31 mouse cellular contexts compared by ENCODE assay signal in the genomic region with DNA sequence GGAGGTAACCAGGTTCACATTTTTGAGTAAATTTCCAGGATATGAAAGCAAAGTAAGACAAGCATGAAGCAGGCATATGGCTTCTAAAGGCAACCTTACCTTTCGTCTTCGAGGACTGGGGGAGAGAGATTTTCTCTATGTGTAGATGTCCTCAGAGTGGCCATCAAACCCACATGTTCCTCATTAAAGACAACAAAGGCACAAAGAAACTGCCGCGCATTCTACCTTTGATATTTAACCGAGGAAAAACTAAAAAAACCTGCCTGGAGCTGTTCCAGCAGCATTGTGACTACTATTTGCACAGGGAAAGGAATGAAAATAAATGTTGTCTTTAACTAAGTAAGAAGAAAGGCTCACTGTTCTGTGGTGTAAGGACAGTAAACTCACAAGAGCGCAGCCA.
A peak's percentile ranks its signal among the peaks of the same experiment; 100 is the strongest.
DNase-seq lines count a peak whose midpoint lies in the region; ATAC-seq and TF ChIP-seq lines count a peak whose summit lies in the region.
"Had no signal": no experiment of that assay in that cellular context is flagged by ENCODE, and none has a peak within 500 bp of the region (broad histone marks: within the 10 kb centered on the region; RNA-seq: fewer than 3 reads in every experiment).

No protein-coding gene starts in this region.

- peak; percentile 1 for DNase-seq in lung, embryonic 14.5 days
- no peak for DNase-seq in lung, adult 18-20 months
- DNase-seq in embryonic facial prominence, embryonic 10.5 days (ENCODE audit: low spot score) = peak; percentile 19
- DNase-seq in forelimb bud, embryonic 11.5 days (ENCODE audit: low read depth, low spot score) = peak; percentile 56
- DNase-seq in kidney, adult 2 months = no peak
- DNase-seq in heart, postnatal 25 days (ENCODE audit: low spot score) = no peak
- DNase-seq in left cerebral cortex, adult 18-20 months (ENCODE audit: low spot score in 2 of 2) = no peak
- DNase-seq: adrenal gland, postnatal 25 days; cerebellum, adult 18-20 months; cerebellum, postnatal 10 days; gastrocnemius, postnatal 14 days; heart, adult 11 months; heart, postnatal 36 days; kidney, adult 11 months; kidney, postnatal 36 days; left cerebral cortex, postnatal 4 days; liver, postnatal 0 days; lung, postnatal 14 days; right cerebral cortex, postnatal 14 days; thymus, postnatal 4 days had no signal

- H3K4me2 ChIP-seq in lung, embryonic 14.5 days = no peak overlapping the region
- 0 out of 2 replicates have a peak overlapping the region, but pooled peaks have one; percentile 7 for H3K4me2 ChIP-seq in limb, embryonic 13.5 days (replicated peaks)
- H3K4me2 ChIP-seq: forebrain, embryonic 15.5 days; heart, embryonic 15.5 days; hindbrain, embryonic 14.5 days; liver, embryonic 12.5 days; midbrain, embryonic 11.5 days; neural tube, embryonic 13.5 days had no signal

- H3K4me1 ChIP-seq in lung, embryonic 14.5 days (ENCODE audit: insufficient read depth) = no peaks in the 10 kb centered on the region
- H3K4me1 ChIP-seq in embryonic facial prominence, embryonic 10.5 days = no peaks in the 10 kb centered on the region
- H3K4me1 ChIP-seq in limb, embryonic 13.5 days = peaks cover 7% of the 10 kb centered on the region
- no peaks in the 10 kb centered on the region for H3K4me1 ChIP-seq in kidney, adult 2 months (ENCODE audit: control insufficient read depth, insufficient read depth, low read length)
- H3K4me1 ChIP-seq: forebrain, embryonic 15.5 days; heart, embryonic 10.5 days; heart, embryonic 15.5 days; liver, embryonic 12.5 days had no signal

- H3K9me3 ChIP-seq in lung, embryonic 14.5 days (ENCODE audit: low read depth, low read length) = no peaks in the 10 kb centered on the region
- H3K9me3 ChIP-seq in embryonic facial prominence, embryonic 10.5 days = no peaks in the 10 kb centered on the region
- no peaks in the 10 kb centered on the region for H3K9me3 ChIP-seq in limb, embryonic 13.5 days
- H3K9me3 ChIP-seq: forebrain, embryonic 15.5 days; heart, embryonic 10.5 days; heart, embryonic 15.5 days; liver, embryonic 12.5 days; neural tube, embryonic 13.5 days had no signal

- no peaks in the 10 kb centered on the region for H3K27me3 ChIP-seq in lung, embryonic 14.5 days (ENCODE audit: insufficient read depth, low read length)
- H3K27me3 ChIP-seq in embryonic facial prominence, embryonic 10.5 days (replicated peaks; ENCODE audit: low read depth, poor library complexity, severe bottlenecking) = no peaks in the 10 kb centered on the region
- no peaks in the 10 kb centered on the region for H3K27me3 ChIP-seq in limb, embryonic 13.5 days
- H3K27me3 ChIP-seq in kidney, adult 2 months (replicated peaks; ENCODE audit: control insufficient read depth, insufficient read depth, low read length) = no peaks in the 10 kb centered on the region
- H3K27me3 ChIP-seq: forebrain, embryonic 15.5 days; heart, embryonic 15.5 days; liver, embryonic 12.5 days; neural tube, embryonic 13.5 days; Patski had no signal

- intact Hi-C loops in heart, postnatal 25 days (cut with DNase I) = no loop called here

- no peak overlapping the region for H3K9ac ChIP-seq in lung, embryonic 14.5 days
- H3K9ac ChIP-seq in limb, embryonic 13.5 days = no peak overlapping the region
- H3K9ac ChIP-seq: forebrain, embryonic 15.5 days; heart, embryonic 15.5 days; hindbrain, embryonic 14.5 days; liver, embryonic 12.5 days; liver, postnatal 0 days; neural tube, embryonic 13.5 days had no signal

- H3K4me3 ChIP-seq in lung, embryonic 14.5 days (ENCODE audit: low read depth, low read length) = no peak overlapping the region
- H3K4me3 ChIP-seq in embryonic facial prominence, embryonic 10.5 days = no peak overlapping the region
- H3K4me3 ChIP-seq in limb, embryonic 13.5 days = no peak overlapping the region
- no peak overlapping the region for H3K4me3 ChIP-seq in kidney, adult 2 months (ENCODE audit: insufficient read depth, low read depth, low read length)
- H3K4me3 ChIP-seq: forebrain, embryonic 15.5 days; heart, embryonic 10.5 days; heart, embryonic 15.5 days; layer of hippocampus, adult 2 months; liver, embryonic 12.5 days; neural tube, embryonic 13.5 days had no signal

- H3K27ac ChIP-seq in lung, embryonic 14.5 days (ENCODE audit: low read depth) = no peak overlapping the region
- no peak overlapping the region for H3K27ac ChIP-seq in embryonic facial prominence, embryonic 10.5 days (replicated peaks)
- H3K27ac ChIP-seq in limb, embryonic 13.5 days = no peak overlapping the region
- H3K27ac ChIP-seq in kidney, adult 2 months (ENCODE audit: insufficient read depth, low read depth, low read length) = no peak overlapping the region
- H3K27ac ChIP-seq: forebrain, embryonic 15.5 days; heart, embryonic 10.5 days; heart, embryonic 15.5 days; hindbrain, embryonic 14.5 days; layer of hippocampus, adult 2 months; liver, embryonic 12.5 days; neural tube, embryonic 13.5 days had no signal

- no peak for TF ChIP-seq POLR2A in kidney, adult 2 months (IDR thresholded peaks at IDR 0.05; ENCODE audit: low read depth, low read length)

- no peak for TF ChIP-seq CTCF in lung, embryonic 14.5 days (IDR thresholded peaks at IDR 0.05; ENCODE audit: low read depth)
- no peak for TF ChIP-seq CTCF in kidney, adult 2 months (conservative IDR thresholded peaks at IDR 0.05; ENCODE audit: insufficient read depth, insufficient read length, low read depth, low read length)

- H3K36me3 ChIP-seq in lung, embryonic 14.5 days (ENCODE audit: insufficient read depth) = no peaks in the 10 kb centered on the region
- H3K36me3 ChIP-seq in embryonic facial prominence, embryonic 10.5 days (replicated peaks) = no peaks in the 10 kb centered on the region
- no peaks in the 10 kb centered on the region for H3K36me3 ChIP-seq in limb, embryonic 13.5 days
- no peaks in the 10 kb centered on the region for H3K36me3 ChIP-seq in kidney, adult 2 months (ENCODE audit: control insufficient read depth, insufficient read depth, low read length)
- H3K36me3 ChIP-seq: forebrain, embryonic 15.5 days; heart, embryonic 10.5 days; heart, embryonic 15.5 days; liver, embryonic 12.5 days; neural tube, embryonic 13.5 days had no signal

- ATAC-seq in lung, embryonic 14.5 days (ENCODE audit: insufficient read depth) = no peak
- no peak for ATAC-seq in limb, embryonic 13.5 days (ENCODE audit: low FRiP score, low read depth)
- ATAC-seq: forebrain, embryonic 15.5 days; inflammation-experienced regulatory T-cells, adult 6 months; liver, embryonic 12.5 days; liver, postnatal 0 days; Patski had no signal

- WGBS in lung, embryonic 14.5 days = 60% methylated on average over 6 of the region's 6 CpGs
- 41% methylated on average over 6 of the region's 6 CpGs for WGBS in embryonic facial prominence, embryonic 10.5 days
- WGBS in limb, embryonic 13.5 days = 20% methylated on average over 6 of the region's 6 CpGs
- WGBS in kidney, adult 2 months = 65% methylated on average over 6 of the region's 6 CpGs

Comparison
In these comparisons a context has a peak if more than half of its experiments do, and no peak if none do; other contexts are left out.
1. DNase-seq: peak in lung, embryonic 14.5 days (single experiment), embryonic facial prominence, embryonic 10.5 days (single experiment) and forelimb bud, embryonic 11.5 days (single experiment); none in lung, adult 18-20 months (0 of 2), kidney, adult 2 months (single experiment), heart, postnatal 25 days (single experiment) and left cerebral cortex, adult 18-20 months (0 of 2).